Mouse (Mus musculus) CD4-positive helper T cell, adult 2 months (primary cell): ENCODE measurements around the gene B230217C12Rik.
"Not testable (repeated sequence)": the region's sequence is repeated elsewhere in the genome, so short reads cannot be mapped to it uniquely, and the experiment has no call there.

Experiments used
- DNase-seq: peaks from one replicate; pipeline ENCODE4 v3.0.0-alpha.2; 2012; ENCODE audit warnings: low read depth, missing footprints, low spot score

The B230217C12Rik gene

DNA sequence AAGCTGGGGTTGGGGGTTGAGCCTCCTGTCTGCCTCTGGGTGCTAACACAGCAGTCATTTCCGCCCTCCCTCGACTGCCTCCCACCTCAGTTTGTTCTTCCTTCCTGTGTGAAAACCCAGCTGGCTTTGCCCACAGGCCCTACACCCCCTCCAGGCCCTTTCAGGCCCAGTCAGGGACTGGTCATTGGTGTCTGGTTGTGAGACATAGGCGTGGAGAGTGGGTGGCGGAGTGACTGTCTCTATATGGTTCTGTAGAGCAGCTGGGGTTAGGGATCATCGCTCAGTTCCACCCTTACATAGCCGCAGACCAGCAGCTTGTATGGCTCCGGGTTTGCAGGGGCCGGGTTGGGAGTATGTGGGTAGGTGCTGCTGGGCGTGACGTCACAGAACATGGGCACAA, 15.3 kb upstream of the B230217C12Rik start:
- peak; percentile 82 for DNase-seq

DNA sequence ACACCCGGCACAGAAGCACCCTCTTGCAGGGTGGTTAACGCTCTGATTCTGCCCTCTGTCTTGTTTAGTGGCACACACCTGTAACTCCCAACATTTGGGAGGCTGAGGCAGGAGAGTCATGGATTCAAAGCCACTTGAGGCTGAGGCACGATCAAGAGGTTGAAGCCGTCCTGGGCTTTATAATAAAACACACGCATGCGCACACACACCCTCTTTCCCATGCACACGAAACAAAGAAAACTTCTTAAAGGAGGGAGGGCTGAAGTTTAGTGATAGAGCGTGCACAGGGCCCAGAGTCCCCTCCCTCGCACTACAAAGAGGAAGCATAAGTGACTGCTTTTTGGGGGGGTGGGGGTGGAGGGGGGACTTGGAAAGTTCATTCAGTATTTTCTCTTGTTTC, 14.6 kb upstream of the B230217C12Rik start:
- peak; percentile 58 for DNase-seq

- no peak for DNase-seq
Measured at GRCm38 (mm10) chr11:97826414-97826813, 14.2 kb upstream of the B230217C12Rik start.

GRCm38 (mm10) chr11:97827654-97828053, 12.9 kb upstream of the B230217C12Rik start:
- DNase-seq = no peak

GRCm38 (mm10) chr11:97829365-97829764, 11.2 kb upstream of the B230217C12Rik start:
- DNase-seq = no peak

DNA sequence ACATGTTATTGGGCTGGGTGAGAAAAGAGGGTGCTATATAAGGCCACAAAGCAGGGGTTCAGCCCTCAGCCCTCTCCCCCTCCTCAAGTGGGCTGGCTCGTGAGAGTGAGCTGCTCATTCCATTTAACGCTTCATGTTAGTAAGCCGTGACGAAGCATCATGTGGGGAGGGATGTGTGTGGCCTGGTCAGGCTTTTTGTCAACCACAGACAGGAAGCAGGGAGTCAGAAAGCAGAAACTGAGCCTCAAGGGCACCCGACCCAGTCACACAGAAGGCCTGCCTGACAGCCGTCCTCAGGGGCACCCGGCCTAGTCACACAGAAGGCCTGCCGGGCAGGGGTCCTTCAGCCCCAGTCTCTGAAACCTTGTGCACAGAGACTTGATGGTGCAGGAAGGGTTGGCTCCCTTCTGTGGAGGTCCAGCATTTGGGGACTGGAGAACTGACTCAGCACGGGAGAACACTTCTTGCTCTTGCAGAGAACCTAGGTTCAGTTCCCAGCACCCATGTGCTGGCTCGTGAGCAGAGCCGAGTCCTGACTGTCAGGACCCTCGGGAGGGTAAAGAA, 10.6 kb upstream of the B230217C12Rik start:
- DNase-seq = peak; percentile 53

GRCm38 (mm10) chr11:97830501-97830900, 10.1 kb upstream of the B230217C12Rik start:
- no peak for DNase-seq

GRCm38 (mm10) chr11:97832001-97832400, 8.6 kb upstream of the B230217C12Rik start:
- no peak for DNase-seq

DNA sequence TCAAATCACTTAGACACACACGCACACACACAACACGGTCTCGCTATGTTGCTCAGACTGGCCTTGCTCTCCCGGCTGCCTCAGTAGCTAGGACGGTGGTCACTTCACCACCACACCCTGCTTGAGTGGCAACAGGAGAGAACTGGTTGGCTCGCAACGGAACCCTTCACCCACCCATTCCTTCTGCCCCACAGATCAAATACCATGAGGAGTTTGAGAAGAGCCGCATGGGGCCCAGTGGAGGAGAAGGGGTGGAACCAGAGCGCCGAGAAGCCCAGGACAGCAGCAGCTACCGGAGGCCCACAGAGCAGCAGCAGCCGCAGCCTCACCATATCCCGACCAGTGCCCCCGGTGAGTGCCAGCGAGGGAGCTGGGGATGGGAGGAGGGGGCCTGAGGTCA, 7.2 kb upstream of the B230217C12Rik start:
- DNase-seq = no peak

- peak; percentile 38 for DNase-seq
Measured at GRCm38 (mm10) chr11:97836541-97836940, 4.0 kb upstream of the B230217C12Rik start.

GRCm38 (mm10) chr11:97837051-97837450, 3.5 kb upstream of the B230217C12Rik start:
- not testable (repeated sequence) for DNase-seq

GRCm38 (mm10) chr11:97837641-97838149, 2.9 kb upstream of the B230217C12Rik start:
- DNase-seq = peak; percentile 3

GRCm38 (mm10) chr11:97838779-97839440, 1.7 kb upstream of the B230217C12Rik start:
- DNase-seq = no peak

DNA sequence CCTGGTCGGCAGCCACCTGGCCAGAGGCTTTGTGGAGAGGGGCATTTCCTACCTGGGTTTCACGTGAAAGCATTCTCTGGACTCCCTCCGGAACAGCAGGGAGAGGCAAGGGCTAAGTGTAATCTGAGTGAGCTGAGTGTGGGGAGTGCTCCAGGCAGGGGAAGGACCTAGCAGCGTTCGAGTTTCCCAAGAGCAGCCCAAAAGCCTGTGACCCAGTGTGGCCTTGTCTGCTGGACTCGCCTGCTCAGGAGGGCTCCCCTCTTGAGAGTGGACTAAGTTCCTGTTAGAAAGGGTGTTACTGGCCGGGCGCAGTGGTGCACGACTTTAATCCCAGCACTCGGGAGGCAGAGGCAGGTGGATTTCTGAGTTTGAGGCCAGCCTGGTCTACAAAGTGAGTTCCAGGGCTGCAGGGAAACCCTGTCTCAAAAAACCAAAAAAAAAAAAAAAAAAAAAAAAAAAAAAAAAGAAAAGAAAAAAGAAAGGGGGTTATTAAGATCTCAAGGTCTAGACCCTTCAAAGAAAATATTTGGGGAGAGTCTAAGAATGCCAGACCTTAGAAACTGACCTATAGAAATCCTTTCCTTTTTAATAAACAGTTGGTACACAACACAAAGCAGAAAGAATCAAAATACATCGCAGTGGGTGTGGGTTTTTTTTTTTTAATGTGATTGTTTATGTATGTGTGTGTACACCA, 992 bp upstream of the B230217C12Rik start:
- DNase-seq = no peak

GRCm38 (mm10) chr11:97840135-97840490, 467 bp upstream of the B230217C12Rik start:
- peak; percentile 51 for DNase-seq

DNA sequence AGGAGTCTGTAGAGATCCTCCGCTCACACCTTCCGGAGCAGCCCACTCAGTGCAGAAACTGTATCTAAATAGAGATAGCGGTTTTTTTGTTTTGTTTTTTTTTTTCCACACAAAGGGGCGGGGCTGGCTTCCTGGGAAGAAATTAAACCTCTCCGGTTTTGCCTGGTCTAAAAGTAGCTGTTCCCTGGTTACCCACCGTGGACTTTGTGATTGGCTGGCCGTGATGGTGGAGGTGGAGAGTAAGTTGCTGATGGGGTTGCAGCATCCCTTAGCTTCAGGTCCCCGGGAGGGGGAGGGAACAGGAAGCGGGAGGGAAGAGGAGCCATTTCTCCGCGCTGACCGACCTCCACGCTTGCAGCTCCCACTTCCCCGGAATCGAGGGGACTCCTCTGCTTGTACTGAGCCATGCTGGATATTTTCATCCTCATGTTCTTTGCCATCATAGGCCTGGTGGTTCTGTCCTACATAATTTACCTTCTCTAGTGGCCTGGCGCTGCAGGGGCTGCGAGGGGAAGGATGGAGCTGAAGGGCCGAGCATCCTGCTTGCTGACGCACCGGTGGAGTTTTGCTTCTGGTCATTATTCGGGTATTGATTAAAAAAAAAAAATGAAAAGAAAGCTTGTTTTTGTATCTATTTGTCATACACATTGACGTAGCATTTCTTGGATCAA, 546 bp downstream of the B230217C12Rik start:
- peak; percentile 62 for DNase-seq

DNA sequence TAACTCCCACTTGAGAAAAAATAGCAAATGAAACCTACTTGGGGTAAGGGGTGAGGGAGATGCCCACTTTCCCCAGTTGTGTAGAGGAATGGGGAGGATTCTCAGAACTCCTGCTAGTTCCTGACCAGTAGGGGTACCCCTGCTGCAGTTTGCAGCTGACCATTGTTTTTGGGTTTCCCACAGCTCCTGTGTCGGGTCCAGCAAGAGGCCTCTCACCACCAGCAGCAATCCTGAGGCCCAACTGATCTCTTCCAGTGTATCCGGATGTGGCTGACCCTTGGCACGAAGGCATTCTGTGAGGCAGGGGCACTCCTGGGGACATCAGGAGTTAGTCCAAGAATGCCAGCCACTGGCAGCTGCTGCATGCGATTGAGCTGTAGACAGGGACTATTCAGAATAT, 1.4 kb downstream of the B230217C12Rik start:
- DNase-seq = no peak

- DNase-seq = no peak
Measured at GRCm38 (mm10) chr11:97850367-97850766, 9.8 kb downstream of the B230217C12Rik start.

DNA sequence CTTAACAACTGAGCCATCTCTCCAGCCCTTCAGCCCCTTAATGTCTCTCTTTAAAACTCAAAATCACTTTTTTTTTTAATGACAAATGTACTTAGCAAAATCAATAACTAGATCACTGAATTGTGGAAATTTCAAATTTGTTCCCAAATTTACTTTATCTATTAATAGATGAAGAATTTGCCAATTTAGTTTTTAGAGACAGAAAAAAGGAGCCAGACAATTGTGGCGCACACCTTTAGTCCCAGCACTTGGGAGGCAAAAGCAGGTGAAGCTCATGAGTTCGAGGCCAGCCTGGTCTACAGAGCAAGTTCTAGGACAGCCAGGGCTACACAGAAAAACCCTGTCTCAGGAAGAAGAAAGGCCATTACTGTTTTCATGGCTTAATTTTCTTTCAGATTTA, 11.0 kb downstream of the B230217C12Rik start:
- DNase-seq = no peak

DNA sequence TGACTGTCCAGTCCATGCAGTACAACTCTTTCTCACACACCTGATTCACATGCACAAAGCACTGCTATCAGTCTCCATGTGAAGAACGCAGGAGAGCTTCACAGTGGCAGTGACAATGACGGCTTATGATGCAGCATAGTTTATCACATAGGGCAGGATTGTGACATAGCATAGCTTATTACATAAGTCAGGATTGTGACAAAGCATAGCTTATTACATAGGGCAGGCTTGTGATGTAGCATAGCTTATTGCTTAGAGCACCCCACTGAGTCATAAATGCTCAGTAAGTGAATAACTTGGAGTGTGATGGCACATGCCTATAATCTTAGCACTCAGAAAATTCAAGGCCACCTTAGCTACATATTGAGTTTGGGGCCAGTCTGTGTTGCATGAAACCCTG, 14.9 kb downstream of the B230217C12Rik start:
- DNase-seq = no peak

GRCm38 (mm10) chr11:97862148-97862547, 21.6 kb downstream of the B230217C12Rik start:
- DNase-seq = no peak

GRCm38 (mm10) chr11:97865421-97865820, 24.8 kb downstream of the B230217C12Rik start:
- no peak for DNase-seq
